6 mouse cellular contexts compared by ENCODE assay signal in the genomic region with DNA sequence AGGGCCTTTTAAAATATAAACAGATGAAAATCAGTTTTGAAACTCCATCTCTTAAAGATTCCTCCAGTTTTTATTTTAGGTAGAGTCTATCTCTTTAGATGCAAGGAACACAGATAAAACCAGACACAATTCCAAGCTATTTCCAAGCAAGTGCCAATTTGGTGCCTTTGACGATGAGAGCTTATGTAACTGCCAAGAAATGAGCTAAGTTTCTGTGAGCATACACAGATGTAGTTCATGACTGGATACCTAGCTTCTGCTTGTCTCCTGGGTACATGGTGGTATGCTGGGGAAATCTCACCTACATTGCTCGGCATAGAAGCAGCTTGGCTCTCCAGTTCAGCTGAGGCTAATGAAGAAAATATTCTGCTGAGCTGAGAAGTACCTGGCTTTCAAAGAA.
"Had no signal": no experiment of that assay in that cellular context is flagged by ENCODE, and none has a peak within 500 bp of the region (broad histone marks: within the 10 kb centered on the region; RNA-seq: fewer than 3 reads in every experiment).

No protein-coding gene starts in this region.

- DNase-seq: kidney, adult 2 months; kidney, postnatal 14 days; lung, adult 18-20 months; thymus, postnatal 36 days had no signal

- ATAC-seq: intestine, embryonic 16.5 days; midbrain, embryonic 16.5 days had no signal
